Mouse (Mus musculus) MEL (cell line): Measurements from ENCODE around the gene Zfp740.

Source experiments
- HCFC1 ChIP-seq: IDR thresholded peaks from 2 replicates; pipeline ENCODE4 v1.6.1; 2012; ENCODE audit warnings: low read depth, mild to moderate bottlenecking, inconsistent platforms, low read length, improper control_type of control experiment, moderate library complexity
- KAT2A ChIP-seq: conservative IDR thresholded peaks from 2 replicates; pipeline ENCODE4 v1.6.1; 2012; ENCODE audit warnings: low read depth, low read length, improper control_type of control experiment, inconsistent platforms

GRCm38 (mm10) chr15:102156836-102157235 is 46.2 kb upstream of the Zfp740 start:
- TF ChIP-seq HCFC1, result no peak
- TF ChIP-seq KAT2A, result no peak
